Mouse (Mus musculus): ENCODE results near the gene Grpel1.

- TF ChIP-seq HCFC1 (IDR thresholded peaks at IDR 0.05; ENCODE audit: borderline replicate concordance, insufficient read depth, low read length) (no peak), CHD2 (IDR thresholded peaks at IDR 0.05; ENCODE audit: low read depth, low read length) (no peak), ZNF384 (IDR thresholded peaks at IDR 0.05; ENCODE audit: low read depth, low read length) (no peak), ZC3H11A (IDR thresholded peaks at IDR 0.05; ENCODE audit: borderline replicate concordance, low read depth, low read length) (no peak), MAFK (IDR thresholded peaks at IDR 0.05; ENCODE audit: insufficient read depth, low read depth, low read length) (no peak)
Measured at GRCm38 (mm10) chr5:36483203-36484101, 18.7 kb downstream of the Grpel1 start.
